11 mouse cellular contexts compared by ENCODE assay signal in genomic region chr14:55479629-55480028, GRCm38 (mm10). TPM values are rescaled to one million over a fixed set of nuclear protein-coding genes. Genes with fewer than 3 reads are reported as not detected.
DNase-seq lines count a peak whose midpoint lies in the region; ATAC-seq and TF ChIP-seq lines count a peak whose summit lies in the region.
"Had no signal": no experiment of that assay in that cellular context is flagged by ENCODE, and none has a peak within 500 bp of the region (broad histone marks: within the 10 kb centered on the region; RNA-seq: fewer than 3 reads in every experiment).

No protein-coding gene starts in this region.

- H3K4me3 ChIP-seq in hindbrain, embryonic 12.5 days, result no peak overlapping the region
- H3K4me3 ChIP-seq in hindbrain, embryonic 13.5 days, result no peak overlapping the region
- H3K4me3 ChIP-seq in testis, adult 2 months (ENCODE audit: control insufficient read depth, low read depth, low read length), result peak overlapping the region; percentile 54
- H3K4me3 ChIP-seq in limb, embryonic 14.5 days (replicated peaks; ENCODE audit: low read length), result peak overlapping the region; percentile 60; the same call in 1 of the 2 replicates
- no peak overlapping the region for H3K4me3 ChIP-seq in stomach, postnatal 0 days (ENCODE audit: low read depth, low read length)

- DNase-seq in testis, postnatal 10 days (ENCODE audit: low spot score), result no peak
- DNase-seq in limb, embryonic 14.5 days (ENCODE audit: low spot score), result no peak
- no peak for DNase-seq in stomach, postnatal 0 days (ENCODE audit: low spot score)
- DNase-seq in thymus, postnatal 10 days (ENCODE audit: low spot score in 2 of 2), result no peak
- no peak for DNase-seq in left cerebral cortex, adult 11 months (ENCODE audit: low spot score)

- no peak overlapping the region for H3K9ac ChIP-seq in hindbrain, embryonic 12.5 days
- H3K9ac ChIP-seq in hindbrain, embryonic 13.5 days, result no peak overlapping the region
- no peak overlapping the region for H3K9ac ChIP-seq in limb, embryonic 14.5 days (ENCODE audit: low read depth, low read length, severe bottlenecking)
- no peak overlapping the region for H3K9ac ChIP-seq in stomach, postnatal 0 days (ENCODE audit: low read length)

- TF ChIP-seq POLR2A in testis, adult 2 months (IDR thresholded peaks at IDR 0.05; ENCODE audit: control insufficient read depth, low read depth, low read length), result no peak
- TF ChIP-seq POLR2A in limb, embryonic 14.5 days (IDR thresholded peaks at IDR 0.05; ENCODE audit: borderline replicate concordance, extremely low read depth, insufficient read depth, insufficient read length), result no peak

- TF ChIP-seq CTCF in testis, adult 2 months (IDR thresholded peaks at IDR 0.05; ENCODE audit: control insufficient read depth, insufficient read depth, insufficient replicate concordance, low read depth, low read length), result no peak
- TF ChIP-seq CTCF in stomach, postnatal 0 days (IDR thresholded peaks at IDR 0.05; ENCODE audit: low read depth), result no peak

- H3K27me3 ChIP-seq in hindbrain, embryonic 12.5 days, result no peaks in the 10 kb centered on the region
- no peaks in the 10 kb centered on the region for H3K27me3 ChIP-seq in hindbrain, embryonic 13.5 days
- no peaks in the 10 kb centered on the region for H3K27me3 ChIP-seq in testis, adult 2 months (ENCODE audit: control insufficient read depth, insufficient read depth, low read length)
- H3K27me3 ChIP-seq in limb, embryonic 14.5 days (ENCODE audit: control insufficient read depth, insufficient read depth, low read length), result no peaks in the 10 kb centered on the region
- no peaks in the 10 kb centered on the region for H3K27me3 ChIP-seq in stomach, postnatal 0 days (ENCODE audit: control insufficient read depth, insufficient read depth, low read length)
- H3K27me3 ChIP-seq: midbrain, embryonic 13.5 days had no signal

- no peaks in the 10 kb centered on the region for H3K36me3 ChIP-seq in hindbrain, embryonic 12.5 days
- H3K36me3 ChIP-seq in hindbrain, embryonic 13.5 days, result no peaks in the 10 kb centered on the region
- no peaks in the 10 kb centered on the region for H3K36me3 ChIP-seq in testis, adult 2 months (ENCODE audit: control insufficient read depth, insufficient read depth, low read length)
- H3K36me3 ChIP-seq in limb, embryonic 14.5 days (ENCODE audit: control insufficient read depth, insufficient read depth, low read length), result peaks cover 5% of the 10 kb centered on the region; the same call in 1 of the 2 replicates
- no peaks in the 10 kb centered on the region; the same call in 1 of the 2 replicates for H3K36me3 ChIP-seq in stomach, postnatal 0 days (ENCODE audit: control insufficient read depth, insufficient read depth, low read length)
- H3K36me3 ChIP-seq: midbrain, embryonic 13.5 days had no signal

- ATAC-seq in hindbrain, embryonic 12.5 days (ENCODE audit: low FRiP score), result no peak
- no peak for ATAC-seq in hindbrain, embryonic 13.5 days (ENCODE audit: low FRiP score)
- ATAC-seq in limb, embryonic 14.5 days (ENCODE audit: low FRiP score, low read depth), result no peak
- no peak for ATAC-seq in stomach, postnatal 0 days (ENCODE audit: low FRiP score, low TSS enrichment)

- H3K4me1 ChIP-seq in hindbrain, embryonic 12.5 days, result 0 out of 2 replicates have a peak, but pooled peaks cover 3% of the 10 kb centered on the region
- H3K4me1 ChIP-seq in hindbrain, embryonic 13.5 days (replicated peaks), result peaks cover 4% of the 10 kb centered on the region; the same call in 1 of the 2 replicates
- peaks cover 11% of the 10 kb centered on the region for H3K4me1 ChIP-seq in testis, adult 2 months (ENCODE audit: control insufficient read depth, insufficient read depth, low read length)
- no peaks in the 10 kb centered on the region for H3K4me1 ChIP-seq in limb, embryonic 14.5 days (ENCODE audit: control insufficient read depth, insufficient read depth, low read length)
- H3K4me1 ChIP-seq in stomach, postnatal 0 days (replicated peaks; ENCODE audit: control insufficient read depth, insufficient read depth), result no peaks in the 10 kb centered on the region

- WGBS in hindbrain, embryonic 12.5 days, result 96% methylated on average over 10 of the region's 10 CpGs
- 92% methylated on average over 10 of the region's 10 CpGs for WGBS in hindbrain, embryonic 13.5 days
- 93% methylated on average over 10 of the region's 10 CpGs for WGBS in limb, embryonic 14.5 days
- 92% methylated on average over 10 of the region's 10 CpGs for WGBS in stomach, postnatal 0 days

- H3K9me3 ChIP-seq in hindbrain, embryonic 12.5 days (replicated peaks), result no peaks in the 10 kb centered on the region
- H3K9me3 ChIP-seq in hindbrain, embryonic 13.5 days, result no peaks in the 10 kb centered on the region
- H3K9me3 ChIP-seq in limb, embryonic 14.5 days (ENCODE audit: control insufficient read depth, low read length), result no peaks in the 10 kb centered on the region
- no peaks in the 10 kb centered on the region for H3K9me3 ChIP-seq in stomach, postnatal 0 days (ENCODE audit: control insufficient read depth, low read length)
- H3K9me3 ChIP-seq: midbrain, embryonic 13.5 days had no signal

- H3K27ac ChIP-seq in hindbrain, embryonic 12.5 days, result no peak overlapping the region
- no peak overlapping the region for H3K27ac ChIP-seq in hindbrain, embryonic 13.5 days
- no peak overlapping the region for H3K27ac ChIP-seq in testis, adult 2 months (ENCODE audit: control insufficient read depth, insufficient read depth, low read depth, low read length)
- no peak overlapping the region for H3K27ac ChIP-seq in limb, embryonic 14.5 days (replicated peaks; ENCODE audit: low read depth, low read length)
- no peak overlapping the region for H3K27ac ChIP-seq in stomach, postnatal 0 days (replicated peaks)

- H3K4me2 ChIP-seq in hindbrain, embryonic 12.5 days (replicated peaks), result peak overlapping the region; percentile 56; the same call in 1 of the 2 replicates
- no peak overlapping the region for H3K4me2 ChIP-seq in hindbrain, embryonic 13.5 days
- peak overlapping the region; percentile 56 for H3K4me2 ChIP-seq in limb, embryonic 14.5 days (replicated peaks; ENCODE audit: low read depth, low read length, severe bottlenecking)
- H3K4me2 ChIP-seq in stomach, postnatal 0 days (replicated peaks; ENCODE audit: low read depth), result peak overlapping the region; percentile 59; the same call in 1 of the 2 replicates

- no peak for TF ChIP-seq EP300 in stomach, postnatal 0 days (optimal IDR thresholded peaks at IDR 0.05)

RNA-seq across cellular contexts. Expression of gene Dhrs4, which starts 1.1 kb away (rescaled TPM):
- polyA plus RNA-seq in hindbrain, embryonic 12.5 days (2016; fragmentation: Nextera tagmentation; extraction: Ambion mirVana), result 42.7 and 44.5 TPM in 2 replicates
- 24.4 and 30.9 TPM in 2 replicates for polyA plus RNA-seq in hindbrain, embryonic 13.5 days (2015; fragmentation: Nextera tagmentation; extraction: Ambion mirVana)
- polyA plus RNA-seq in testis, adult 2 months (2012; rRNA removed), result 27.2 and 28.8 TPM in 2 replicates
- 53.0 and 58.6 TPM in 2 replicates for polyA plus RNA-seq in limb, embryonic 14.5 days (2012; rRNA removed)
- polyA plus RNA-seq in limb, embryonic 14.5 days (2014; fragmentation: Nextera tagmentation; extraction: Ambion mirVana), result 48.4 and 60.3 TPM in 2 replicates
- 53.7 and 54.5 TPM in 2 replicates for polyA plus RNA-seq in stomach, postnatal 0 days (2015; fragmentation: Nextera tagmentation; extraction: Ambion mirVana)

RNA-seq across cellular contexts. Expression of gene Carmil3, which starts 10.8 kb away (rescaled TPM):
- polyA plus RNA-seq in hindbrain, embryonic 12.5 days (2016; fragmentation: Nextera tagmentation; extraction: Ambion mirVana), result 17.0 and 18.0 TPM in 2 replicates
- 21.6 and 22.1 TPM in 2 replicates for polyA plus RNA-seq in hindbrain, embryonic 13.5 days (2015; fragmentation: Nextera tagmentation; extraction: Ambion mirVana)
- 1.8 and 1.9 TPM in 2 replicates for polyA plus RNA-seq in testis, adult 2 months (2012; rRNA removed)
- 24.8 and 28.8 TPM in 2 replicates for polyA plus RNA-seq in limb, embryonic 14.5 days (2012; rRNA removed)
- 3.6 and 5.4 TPM in 2 replicates for polyA plus RNA-seq in limb, embryonic 14.5 days (2014; fragmentation: Nextera tagmentation; extraction: Ambion mirVana)
- polyA plus RNA-seq in stomach, postnatal 0 days (2015; fragmentation: Nextera tagmentation; extraction: Ambion mirVana), result 0.46 and 0.81 TPM in 2 replicates

RNA-seq across cellular contexts. Expression of gene Cpne6, which starts 30.6 kb away (rescaled TPM):
- polyA plus RNA-seq in hindbrain, embryonic 12.5 days (2016; fragmentation: Nextera tagmentation; extraction: Ambion mirVana), result 0.83 and 1.4 TPM in 2 replicates
- polyA plus RNA-seq in hindbrain, embryonic 13.5 days (2015; fragmentation: Nextera tagmentation; extraction: Ambion mirVana), result 2.4 and 2.5 TPM in 2 replicates
- polyA plus RNA-seq in testis, adult 2 months (2012; rRNA removed), result 0.06 and 0.29 TPM in 2 replicates
- 0.74 and 0.83 TPM in 2 replicates for polyA plus RNA-seq in limb, embryonic 14.5 days (2012; rRNA removed)
- 0.47 and 0.65 TPM in 2 replicates for polyA plus RNA-seq in limb, embryonic 14.5 days (2014; fragmentation: Nextera tagmentation; extraction: Ambion mirVana)
- 0.08 and 0.17 TPM in 2 replicates for polyA plus RNA-seq in stomach, postnatal 0 days (2015; fragmentation: Nextera tagmentation; extraction: Ambion mirVana)
- polyA plus RNA-seq: limb, embryonic 11.5 days; spleen, adult 2 months had no signal

RNA-seq across cellular contexts. Expression of gene Nrl, which starts 45.2 kb away (rescaled TPM):
- not detected in 2 replicates for polyA plus RNA-seq in hindbrain, embryonic 12.5 days (2016; fragmentation: Nextera tagmentation; extraction: Ambion mirVana)
- polyA plus RNA-seq in hindbrain, embryonic 13.5 days (2015; fragmentation: Nextera tagmentation; extraction: Ambion mirVana), result 0.05 and 0.10 TPM in 2 replicates
- polyA plus RNA-seq in testis, adult 2 months (2012; rRNA removed), result 0.20 and 0.37 TPM in 2 replicates
- polyA plus RNA-seq in limb, embryonic 14.5 days (2012; rRNA removed), result 0.06 TPM in 1 of 2 replicates, not detected in the other
- not detected in 2 replicates for polyA plus RNA-seq in limb, embryonic 14.5 days (2014; fragmentation: Nextera tagmentation; extraction: Ambion mirVana)
- 0.11 TPM in 1 of 2 replicates, not detected in the other for polyA plus RNA-seq in stomach, postnatal 0 days (2015; fragmentation: Nextera tagmentation; extraction: Ambion mirVana)
- polyA plus RNA-seq: limb, embryonic 11.5 days had no signal

Comparison
In these comparisons a context has a peak if more than half of its experiments do, and no peak if none do; other contexts are left out.
1. H3K4me3 ChIP-seq: peak in testis, adult 2 months (single experiment) and limb, embryonic 14.5 days (single experiment); none in hindbrain, embryonic 12.5 days (single experiment), hindbrain, embryonic 13.5 days (single experiment) and stomach, postnatal 0 days (single experiment).